Mouse (Mus musculus): ENCODE results near the gene Ncapd3. TPM values are rescaled to one million over a fixed set of nuclear protein-coding genes. Genes with fewer than 3 reads are reported as not detected.
A peak's percentile ranks its signal among the peaks of the same experiment; 100 is the strongest.

Ncapd3 gene
- polyA plus RNA-seq, 2 experiments: 24.3 to 38.8 TPM

DNA sequence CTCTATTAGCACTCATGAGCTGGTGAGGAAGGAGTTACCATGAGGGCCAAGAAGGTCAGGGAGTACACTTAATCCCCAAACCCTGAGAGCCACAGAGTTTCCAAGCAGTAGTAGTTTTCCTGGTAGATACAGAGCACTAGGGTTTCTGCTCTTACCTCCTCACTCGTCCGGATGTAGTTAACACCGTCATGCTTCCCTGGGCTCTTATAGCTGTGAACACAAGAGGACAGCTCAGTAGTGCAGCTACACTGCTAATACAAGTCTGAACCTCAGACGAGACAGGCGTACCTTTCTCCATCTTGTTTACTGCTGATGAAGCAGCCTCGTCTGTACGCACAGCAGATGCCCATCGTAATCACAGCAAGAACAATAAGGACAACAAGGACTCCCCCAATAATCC is 68.6 kb downstream of the Ncapd3 start:
- H3K4me3 ChIP-seq (replicated peaks; ENCODE audit: low read length): no peak overlapping the region
- 77% methylated on average over 8 of the region's 8 CpGs for WGBS
- H3K27me3 ChIP-seq (ENCODE audit: control insufficient read depth, insufficient read depth, low read length): no peaks in the 10 kb centered on the region
- TF ChIP-seq POLR2A (IDR thresholded peaks at IDR 0.05; ENCODE audit: borderline replicate concordance, extremely low read depth, insufficient read depth, insufficient read length): no peak
- no peaks in the 10 kb centered on the region for H3K4me1 ChIP-seq (ENCODE audit: control insufficient read depth, insufficient read depth, low read length)
- no peak overlapping the region for H3K9ac ChIP-seq (ENCODE audit: low read depth, low read length, severe bottlenecking)
- H3K4me2 ChIP-seq (replicated peaks; ENCODE audit: low read depth, low read length, severe bottlenecking): no peak overlapping the region
- no peaks in the 10 kb centered on the region for H3K9me3 ChIP-seq (ENCODE audit: control insufficient read depth, low read length)
- ATAC-seq (ENCODE audit: low FRiP score, low read depth) (no peak), DNase-seq (ENCODE audit: low spot score) (no peak)
- H3K36me3 ChIP-seq (ENCODE audit: control insufficient read depth, insufficient read depth, low read length): peaks cover 87% of the 10 kb centered on the region
- H3K27ac ChIP-seq (replicated peaks; ENCODE audit: low read depth, low read length): no peak overlapping the region

DNA sequence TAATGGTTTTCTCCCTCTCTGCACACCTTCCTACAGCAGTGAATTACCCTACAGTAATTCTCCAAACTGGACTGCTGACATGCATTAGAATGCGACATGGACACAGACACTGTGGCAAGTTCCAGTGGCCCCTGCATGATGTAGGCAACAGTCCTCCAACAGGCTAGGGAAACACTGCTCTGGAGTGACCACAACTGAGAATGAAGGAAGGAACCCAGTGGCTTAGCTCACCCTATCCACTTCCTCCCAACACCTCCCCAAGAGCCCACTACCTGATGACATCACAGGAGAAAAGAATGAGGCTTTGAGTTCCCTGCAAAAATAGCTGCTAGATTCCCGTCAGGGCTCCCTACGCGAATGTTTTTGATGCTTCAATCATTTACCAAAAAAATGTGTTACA is 69.5 kb downstream of the Ncapd3 start:
- DNase-seq (ENCODE audit: low spot score) (no peak), ATAC-seq (ENCODE audit: low FRiP score, low read depth) (no peak)
- Histone ChIP-seq H3K4me2 (replicated peaks; ENCODE audit: low read depth, low read length, severe bottlenecking) (no peak overlapping the region), H3K27me3 (ENCODE audit: control insufficient read depth, insufficient read depth, low read length) (no peaks in the 10 kb centered on the region), H3K36me3 (ENCODE audit: control insufficient read depth, insufficient read depth, low read length) (peaks cover 86% of the 10 kb centered on the region), H3K4me1 (ENCODE audit: control insufficient read depth, insufficient read depth, low read length) (no peaks in the 10 kb centered on the region), H3K27ac (replicated peaks; ENCODE audit: low read depth, low read length) (no peak overlapping the region), H3K9me3 (ENCODE audit: control insufficient read depth, low read length) (no peaks in the 10 kb centered on the region), H3K9ac (ENCODE audit: low read depth, low read length, severe bottlenecking) (no peak overlapping the region), H3K4me3 (replicated peaks; ENCODE audit: low read length) (no peak overlapping the region)
- TF ChIP-seq POLR2A (IDR thresholded peaks at IDR 0.05; ENCODE audit: borderline replicate concordance, extremely low read depth, insufficient read depth, insufficient read length): no peak
- WGBS: 74% methylated on average over 4 of the region's 4 CpGs

- Histone ChIP-seq H3K27me3 (ENCODE audit: control insufficient read depth, insufficient read depth, low read length) (no peaks in the 10 kb centered on the region), H3K4me1 (ENCODE audit: control insufficient read depth, insufficient read depth, low read length) (no peaks in the 10 kb centered on the region), H3K9ac (ENCODE audit: low read depth, low read length, severe bottlenecking) (no peak overlapping the region), H3K4me3 (replicated peaks; ENCODE audit: low read length) (no peak overlapping the region), H3K27ac (replicated peaks; ENCODE audit: low read depth, low read length) (no peak overlapping the region), H3K4me2 (replicated peaks; ENCODE audit: low read depth, low read length, severe bottlenecking) (no peak overlapping the region), H3K9me3 (ENCODE audit: control insufficient read depth, low read length) (no peaks in the 10 kb centered on the region), H3K36me3 (ENCODE audit: control insufficient read depth, insufficient read depth, low read length) (peaks cover 80% of the 10 kb centered on the region)
- ATAC-seq (ENCODE audit: low FRiP score, low read depth) (no peak), DNase-seq (ENCODE audit: low spot score) (no peak)
- WGBS: 93% methylated on average over 6 of the region's 6 CpGs
- no peak for TF ChIP-seq POLR2A (IDR thresholded peaks at IDR 0.05; ENCODE audit: borderline replicate concordance, extremely low read depth, insufficient read depth, insufficient read length)
Measured at GRCm38 (mm10) chr9:27101466-27101865, 71.5 kb downstream of the Ncapd3 start.

- ATAC-seq (ENCODE audit: low FRiP score, low read depth): no peak; the same call in 1 of the 2 replicates
- Histone ChIP-seq H3K4me3 (replicated peaks; ENCODE audit: low read length) (no peak overlapping the region), H3K27me3 (ENCODE audit: control insufficient read depth, insufficient read depth, low read length) (no peaks in the 10 kb centered on the region), H3K36me3 (ENCODE audit: control insufficient read depth, insufficient read depth, low read length) (peaks cover 39% of the 10 kb centered on the region), H3K4me2 (replicated peaks; ENCODE audit: low read depth, low read length, severe bottlenecking) (no peak overlapping the region), H3K9me3 (ENCODE audit: control insufficient read depth, low read length) (no peaks in the 10 kb centered on the region), H3K9ac (ENCODE audit: low read depth, low read length, severe bottlenecking) (no peak overlapping the region), H3K4me1 (ENCODE audit: control insufficient read depth, insufficient read depth, low read length) (peaks cover 12% of the 10 kb centered on the region), H3K27ac (replicated peaks; ENCODE audit: low read depth, low read length) (no peak overlapping the region)
- peak; percentile 65 for DNase-seq (ENCODE audit: low spot score)
- WGBS: 58% methylated on average over 1 of the region's 1 CpGs
- TF ChIP-seq POLR2A (IDR thresholded peaks at IDR 0.05; ENCODE audit: borderline replicate concordance, extremely low read depth, insufficient read depth, insufficient read length): no peak
Measured at GRCm38 (mm10) chr9:27106081-27106480, 76.1 kb downstream of the Ncapd3 start.

DNA sequence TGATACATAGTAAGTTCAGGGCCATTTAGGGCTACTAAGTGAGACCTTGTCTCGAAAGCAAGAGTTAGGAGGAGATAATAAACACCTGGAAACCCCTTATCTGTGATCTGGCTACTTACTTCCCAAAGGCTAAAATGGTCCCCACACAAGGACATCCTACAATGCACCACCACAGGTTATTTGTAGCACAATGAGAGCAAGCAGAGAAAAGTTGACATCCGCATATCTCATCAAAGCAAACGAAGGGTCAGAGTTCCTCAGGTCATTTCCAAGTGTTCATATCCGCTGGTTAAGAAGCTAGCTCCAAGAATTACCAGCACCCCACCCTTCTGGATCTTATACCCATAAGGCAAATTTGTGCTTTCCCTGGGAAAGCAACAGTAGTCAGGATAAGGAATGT is 78.5 kb downstream of the Ncapd3 start:
- H3K4me2 ChIP-seq (replicated peaks; ENCODE audit: low read depth, low read length, severe bottlenecking): no peak overlapping the region
- no peak overlapping the region for H3K4me3 ChIP-seq (replicated peaks; ENCODE audit: low read length)
- H3K27ac ChIP-seq (replicated peaks; ENCODE audit: low read depth, low read length): no peak overlapping the region
- WGBS: 85% methylated on average over 4 of the region's 4 CpGs
- DNase-seq (ENCODE audit: low spot score) (no peak), ATAC-seq (ENCODE audit: low FRiP score, low read depth) (no peak)
- H3K9ac ChIP-seq (ENCODE audit: low read depth, low read length, severe bottlenecking): no peak overlapping the region
- H3K4me1 ChIP-seq (ENCODE audit: control insufficient read depth, insufficient read depth, low read length): peaks cover 12% of the 10 kb centered on the region
- TF ChIP-seq POLR2A (IDR thresholded peaks at IDR 0.05; ENCODE audit: borderline replicate concordance, extremely low read depth, insufficient read depth, insufficient read length): no peak
- no peaks in the 10 kb centered on the region for H3K27me3 ChIP-seq (ENCODE audit: control insufficient read depth, insufficient read depth, low read length)
- peaks cover 16% of the 10 kb centered on the region for H3K36me3 ChIP-seq (ENCODE audit: control insufficient read depth, insufficient read depth, low read length)
- no peaks in the 10 kb centered on the region for H3K9me3 ChIP-seq (ENCODE audit: control insufficient read depth, low read length)

Measured in limb, embryonic 14.5 days (tissue).